Mouse (Mus musculus): Measurements from ENCODE around the gene Fam198a. TPM values are rescaled to one million over a fixed set of nuclear protein-coding genes. Genes with fewer than 3 reads are reported as not detected.
A peak's percentile ranks its signal among the peaks of the same experiment; 100 is the strongest.

Fam198a gene
- polyA plus RNA-seq (2012; rRNA removed), result 1.0 and 1.6 TPM in 2 replicates

DNA sequence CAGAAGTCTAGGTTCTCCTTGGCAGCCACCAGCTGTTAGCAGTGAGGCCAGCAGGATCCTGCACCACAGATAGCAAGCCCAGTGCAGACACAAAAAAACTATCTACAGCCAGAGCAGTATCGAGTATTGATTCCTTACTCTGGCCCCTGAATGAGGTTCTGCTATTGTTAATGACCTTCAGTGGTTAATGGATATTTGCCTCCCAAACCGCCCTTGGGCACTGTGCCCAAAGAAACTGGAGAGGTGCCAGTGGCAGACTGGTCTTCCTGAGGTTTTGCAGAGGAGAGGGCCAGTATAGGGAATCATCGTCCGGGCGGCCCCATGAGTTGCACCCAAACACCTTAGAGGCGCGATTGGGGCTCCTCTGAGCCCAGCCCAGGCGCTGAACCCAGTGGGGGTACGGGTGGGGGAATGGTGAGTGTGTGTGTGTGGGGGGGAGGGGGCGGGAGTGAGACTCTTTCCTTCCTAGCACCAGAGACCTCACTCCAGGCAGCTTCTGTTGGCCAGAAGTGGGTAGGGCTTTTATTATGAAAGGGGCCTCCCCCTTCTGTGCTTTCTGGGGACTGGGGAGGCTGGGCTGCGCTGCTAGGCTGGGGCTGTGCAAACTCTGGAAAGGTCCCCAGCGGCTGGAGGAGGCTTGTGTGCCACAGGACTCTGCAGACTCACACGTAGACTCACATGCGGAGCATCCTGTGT lies at the start of gene Fam198a:
Fam198a (plus strand) TSS at position 571 of the 696 bp plus-strand sequence.
- DNase-seq (ENCODE audit: low read depth), result peak; percentile 91
- TF ChIP-seq POLR2A (IDR thresholded peaks at IDR 0.05; ENCODE audit: borderline replicate concordance, extremely low read depth, insufficient read depth, insufficient read length, poor library complexity, severe bottlenecking), result no peak
- no peak for TF ChIP-seq CTCF (IDR thresholded peaks at IDR 0.05; ENCODE audit: borderline replicate concordance, extremely low read depth, insufficient read depth, insufficient read length)

DNA sequence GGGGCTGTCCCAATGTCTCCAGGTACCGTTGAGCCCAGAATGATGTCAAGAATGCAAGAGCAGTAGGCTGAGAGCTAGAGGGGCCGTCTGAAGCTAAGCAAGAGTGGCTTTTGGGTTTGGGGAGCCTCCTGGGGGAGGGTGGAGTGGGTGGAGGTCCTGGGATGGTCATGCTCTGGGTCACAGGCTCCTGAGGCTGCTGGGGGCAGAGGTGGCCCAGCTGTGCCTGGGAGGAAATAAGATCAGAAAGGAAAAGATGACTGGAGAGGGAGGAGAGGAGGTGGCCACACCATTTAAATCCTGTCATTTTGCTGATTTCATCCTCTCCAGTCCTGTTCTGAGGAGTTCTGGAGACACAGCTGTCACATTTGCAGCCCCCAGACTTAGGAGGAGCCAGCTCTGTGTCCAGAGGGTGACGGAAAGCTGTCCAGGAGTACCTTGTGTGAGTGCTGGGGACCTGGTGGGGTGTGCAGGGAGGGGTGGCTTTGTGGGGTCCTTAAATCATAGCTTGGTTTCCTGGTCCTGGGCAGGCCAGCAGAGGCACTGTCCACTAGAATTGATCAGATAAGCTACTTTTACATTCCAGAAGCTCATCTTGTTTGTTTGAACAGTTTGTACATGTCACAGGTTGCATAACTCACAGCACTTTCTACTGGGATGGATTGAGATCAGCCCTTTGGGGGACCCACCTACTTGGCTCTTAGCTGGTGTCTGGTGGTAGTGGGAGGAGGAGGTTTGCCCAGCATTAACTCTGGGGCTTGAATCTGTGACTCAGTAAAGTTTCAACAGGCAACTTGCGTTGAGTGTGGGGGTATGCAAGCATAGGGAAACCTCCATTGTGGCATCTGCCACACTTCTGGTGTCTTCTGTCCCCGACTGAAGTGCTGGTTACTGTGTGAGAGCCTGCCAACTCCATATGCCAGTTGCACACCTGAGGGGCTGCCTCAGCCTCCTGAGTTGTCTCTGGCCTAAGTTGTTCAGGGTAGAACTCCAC lies 48.8 kb upstream of the Fam198a start:
- no peak for DNase-seq (ENCODE audit: low read depth)
- TF ChIP-seq CTCF (IDR thresholded peaks at IDR 0.05; ENCODE audit: borderline replicate concordance, extremely low read depth, insufficient read depth, insufficient read length), result no peak
- TF ChIP-seq POLR2A (IDR thresholded peaks at IDR 0.05; ENCODE audit: borderline replicate concordance, extremely low read depth, insufficient read depth, insufficient read length, poor library complexity, severe bottlenecking), result no peak

DNA sequence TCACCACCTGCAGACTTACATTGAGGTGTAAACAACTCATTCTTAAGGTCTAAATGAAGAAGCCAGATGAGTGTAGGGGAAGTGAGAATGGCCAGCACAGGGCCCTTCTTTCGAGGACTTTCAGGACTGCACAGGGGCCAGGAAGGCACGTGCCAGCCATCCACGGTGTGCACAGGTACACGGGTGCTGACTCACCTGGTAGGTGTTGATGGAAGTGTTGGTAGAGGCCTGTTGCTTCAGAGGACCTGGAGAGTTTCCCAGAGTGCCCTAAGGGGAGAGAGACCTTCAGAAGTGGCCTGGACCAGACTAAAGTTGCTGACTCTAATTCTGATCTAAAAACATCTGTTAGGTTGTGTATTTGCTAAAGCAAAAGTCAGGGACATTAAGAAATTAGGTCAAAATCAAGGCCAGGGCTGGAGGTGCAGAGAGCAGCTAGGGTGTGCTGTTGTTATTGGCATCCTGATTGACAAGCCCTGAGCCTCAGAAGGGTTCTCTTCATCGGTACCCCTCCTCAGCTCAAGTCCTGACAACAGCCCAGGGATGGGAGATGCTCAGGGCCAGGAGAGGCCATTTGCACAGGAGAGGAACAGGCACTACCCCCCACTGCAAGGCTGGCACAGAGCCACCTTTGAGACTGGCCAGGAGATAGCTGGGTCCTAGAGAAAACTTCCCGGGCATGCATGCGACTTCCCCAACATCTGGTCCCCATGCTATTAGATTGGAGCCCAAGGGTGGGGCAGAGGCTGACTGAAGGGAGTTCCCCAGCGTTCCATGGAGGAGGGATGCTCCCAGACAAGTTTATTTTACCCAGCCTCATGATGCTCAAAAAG lies 47.1 kb upstream of the Fam198a start:
- TF ChIP-seq CTCF (IDR thresholded peaks at IDR 0.05; ENCODE audit: borderline replicate concordance, extremely low read depth, insufficient read depth, insufficient read length), result no peak
- TF ChIP-seq POLR2A (IDR thresholded peaks at IDR 0.05; ENCODE audit: borderline replicate concordance, extremely low read depth, insufficient read depth, insufficient read length, poor library complexity, severe bottlenecking), result no peak
- DNase-seq (ENCODE audit: low read depth), result no peak

DNA sequence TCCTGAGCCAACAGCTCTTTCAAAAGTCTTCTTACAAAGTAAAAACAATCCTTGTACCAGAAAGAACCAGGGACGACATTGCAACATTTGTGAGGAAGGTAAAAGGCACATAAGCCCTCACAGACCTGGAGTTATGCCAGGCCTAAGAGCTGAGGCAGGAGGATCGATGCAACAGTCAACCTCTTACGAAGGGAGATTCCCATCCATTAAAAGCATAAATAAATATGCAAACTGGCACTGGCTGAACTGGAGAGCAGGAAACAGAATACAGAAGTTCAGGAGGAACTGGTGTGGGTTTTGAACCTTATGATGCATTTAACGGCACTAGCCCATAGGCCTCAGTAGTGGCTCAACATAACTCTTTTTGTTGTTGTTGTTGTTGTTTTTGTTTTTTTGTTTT lies 46.5 kb upstream of the Fam198a start:
- DNase-seq (ENCODE audit: low read depth), result no peak
- TF ChIP-seq CTCF (IDR thresholded peaks at IDR 0.05; ENCODE audit: borderline replicate concordance, extremely low read depth, insufficient read depth, insufficient read length) (no peak), POLR2A (IDR thresholded peaks at IDR 0.05; ENCODE audit: borderline replicate concordance, extremely low read depth, insufficient read depth, insufficient read length, poor library complexity, severe bottlenecking) (no peak)

DNA sequence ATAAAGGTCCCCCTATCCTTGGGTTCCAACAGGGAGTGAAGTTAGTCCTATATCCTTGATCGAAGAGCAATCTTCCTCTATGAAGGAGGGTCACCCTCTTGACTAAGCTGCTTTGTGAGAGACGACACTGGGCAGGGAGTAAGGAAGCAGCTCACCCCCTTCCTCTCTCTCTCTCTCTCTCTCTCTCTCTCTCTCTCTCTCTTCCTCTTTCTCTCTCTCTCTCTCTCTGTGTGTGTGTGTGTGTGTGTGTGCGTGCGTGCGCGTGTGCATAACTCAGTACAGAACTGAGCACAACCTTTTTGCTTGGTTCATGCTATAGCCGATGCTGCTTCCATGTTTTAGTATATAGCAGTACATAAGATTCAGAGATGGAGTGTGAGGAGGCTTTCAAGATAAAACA lies 45.8 kb upstream of the Fam198a start:
- DNase-seq (ENCODE audit: low read depth), result no peak
- TF ChIP-seq POLR2A (IDR thresholded peaks at IDR 0.05; ENCODE audit: borderline replicate concordance, extremely low read depth, insufficient read depth, insufficient read length, poor library complexity, severe bottlenecking) (no peak), CTCF (IDR thresholded peaks at IDR 0.05; ENCODE audit: borderline replicate concordance, extremely low read depth, insufficient read depth, insufficient read length) (no peak)

DNA sequence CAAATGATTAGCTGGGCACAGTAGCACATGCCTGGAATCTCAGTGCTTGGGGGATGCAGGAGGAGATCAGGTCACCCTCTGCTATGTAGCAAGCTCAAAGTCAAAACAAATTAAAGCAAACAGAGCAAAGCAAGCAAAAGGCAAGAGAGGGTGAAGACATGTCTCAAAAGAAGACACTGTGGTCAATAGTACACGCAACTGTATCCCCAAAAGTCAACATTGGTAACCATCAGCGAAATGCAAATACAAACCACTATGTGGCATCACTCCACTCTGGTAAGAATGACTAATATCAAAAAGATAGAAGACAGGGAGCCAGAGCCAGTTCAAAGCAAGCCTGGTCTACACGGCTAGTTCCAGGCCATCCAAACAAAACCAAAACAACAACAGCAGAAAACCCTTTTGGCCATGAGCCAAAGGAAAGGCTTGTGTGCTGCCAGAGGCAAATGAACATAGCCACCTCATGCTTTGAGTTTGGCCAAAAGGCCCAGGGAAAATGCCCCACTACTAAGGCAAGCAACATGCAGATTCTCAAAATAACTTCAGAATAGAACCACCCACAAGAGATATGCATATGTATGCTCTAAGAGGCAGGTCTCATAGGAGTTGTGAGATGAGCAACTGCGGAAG lies 45.1 kb upstream of the Fam198a start:
- peak; percentile 12 for DNase-seq (ENCODE audit: low read depth)

DNA sequence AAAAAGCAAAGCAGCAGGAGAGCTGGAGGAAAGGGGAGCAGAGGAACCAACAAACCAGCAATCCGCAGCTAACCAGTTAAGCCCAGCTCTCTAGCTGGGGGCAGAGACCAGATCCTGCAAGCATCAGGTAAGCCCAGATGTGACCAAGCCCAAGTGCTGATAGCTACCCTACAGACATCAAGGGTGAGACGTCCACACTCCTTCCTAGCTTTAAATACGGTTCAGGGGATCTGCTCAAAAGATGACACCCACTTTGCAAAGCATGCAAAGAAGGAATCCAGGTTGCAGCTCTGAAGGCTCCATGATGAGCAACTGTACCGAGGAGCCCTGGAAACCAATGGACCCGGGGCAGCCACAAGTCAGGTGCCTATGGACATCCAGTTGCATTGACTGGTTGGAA lies 44.3 kb upstream of the Fam198a start:
- TF ChIP-seq POLR2A (IDR thresholded peaks at IDR 0.05; ENCODE audit: borderline replicate concordance, extremely low read depth, insufficient read depth, insufficient read length, poor library complexity, severe bottlenecking) (no peak), CTCF (IDR thresholded peaks at IDR 0.05; ENCODE audit: borderline replicate concordance, extremely low read depth, insufficient read depth, insufficient read length) (no peak)
- no peak for DNase-seq (ENCODE audit: low read depth)

More for the DNA sequence above, 45.1 kb upstream of the Fam198a start:
- TF ChIP-seq POLR2A (IDR thresholded peaks at IDR 0.05; ENCODE audit: borderline replicate concordance, extremely low read depth, insufficient read depth, insufficient read length, poor library complexity, severe bottlenecking), result no peak
- TF ChIP-seq CTCF (IDR thresholded peaks at IDR 0.05; ENCODE audit: borderline replicate concordance, extremely low read depth, insufficient read depth, insufficient read length), result no peak

DNA sequence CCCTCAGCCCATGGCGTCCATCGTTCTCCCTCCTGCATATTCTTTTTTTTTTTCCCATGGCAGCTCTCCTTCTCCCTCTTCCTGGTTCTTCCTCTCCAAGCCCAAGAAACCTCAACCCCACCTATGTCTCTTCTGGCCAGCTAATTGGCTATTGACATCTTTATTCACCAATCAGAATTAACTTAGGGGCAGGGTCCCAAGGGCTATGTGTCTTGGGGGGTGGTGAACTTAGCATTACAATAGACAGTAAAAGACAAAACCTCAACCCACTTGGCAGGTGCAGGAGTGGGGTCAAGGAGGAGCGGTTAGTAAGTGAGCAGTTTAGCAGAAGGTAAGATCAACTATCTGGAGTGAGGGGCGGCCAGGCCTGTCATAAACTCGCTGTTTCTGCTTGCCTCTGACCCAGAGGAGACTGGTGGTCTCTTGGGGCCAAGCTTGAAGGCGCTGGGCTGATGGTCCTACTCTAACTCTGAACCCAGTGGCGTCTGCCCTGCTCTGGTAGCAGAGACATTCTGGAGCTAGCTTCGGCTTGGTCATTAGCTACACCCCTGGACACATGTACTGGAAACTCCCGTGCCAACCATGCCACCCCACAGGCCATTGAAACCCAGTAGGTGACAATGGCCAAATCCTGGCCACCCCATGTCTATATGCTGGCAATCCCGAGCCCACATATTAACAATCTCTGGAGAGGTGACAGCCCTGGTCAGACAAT lies 43.3 kb upstream of the Fam198a start:
- DNase-seq (ENCODE audit: low read depth), result no peak
- no peak for TF ChIP-seq POLR2A (IDR thresholded peaks at IDR 0.05; ENCODE audit: borderline replicate concordance, extremely low read depth, insufficient read depth, insufficient read length, poor library complexity, severe bottlenecking)
- no peak for TF ChIP-seq CTCF (IDR thresholded peaks at IDR 0.05; ENCODE audit: borderline replicate concordance, extremely low read depth, insufficient read depth, insufficient read length)

DNA sequence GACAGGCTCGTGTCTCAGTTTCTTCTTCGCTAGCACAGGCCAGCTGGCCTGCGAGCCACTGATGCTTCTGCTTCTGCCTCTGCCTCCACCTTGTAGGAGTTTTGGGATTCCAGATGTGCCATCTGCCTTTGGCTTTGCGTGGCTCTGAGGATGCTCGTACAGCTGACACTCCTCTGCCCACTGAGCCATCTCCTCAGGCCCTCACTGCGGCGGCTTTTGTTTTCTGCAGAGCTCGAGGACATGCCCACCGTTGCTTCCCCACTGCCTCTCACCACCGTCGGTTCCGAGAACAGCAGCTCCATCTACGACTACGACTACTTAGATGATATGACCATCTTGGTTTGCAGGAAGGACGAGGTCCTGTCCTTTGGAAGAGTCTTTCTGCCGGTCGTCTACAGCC lies 42.5 kb upstream of the Fam198a start:
- DNase-seq (ENCODE audit: low read depth), result no peak
- TF ChIP-seq POLR2A (IDR thresholded peaks at IDR 0.05; ENCODE audit: borderline replicate concordance, extremely low read depth, insufficient read depth, insufficient read length, poor library complexity, severe bottlenecking), result no peak
- no peak for TF ChIP-seq CTCF (IDR thresholded peaks at IDR 0.05; ENCODE audit: borderline replicate concordance, extremely low read depth, insufficient read depth, insufficient read length)

DNA sequence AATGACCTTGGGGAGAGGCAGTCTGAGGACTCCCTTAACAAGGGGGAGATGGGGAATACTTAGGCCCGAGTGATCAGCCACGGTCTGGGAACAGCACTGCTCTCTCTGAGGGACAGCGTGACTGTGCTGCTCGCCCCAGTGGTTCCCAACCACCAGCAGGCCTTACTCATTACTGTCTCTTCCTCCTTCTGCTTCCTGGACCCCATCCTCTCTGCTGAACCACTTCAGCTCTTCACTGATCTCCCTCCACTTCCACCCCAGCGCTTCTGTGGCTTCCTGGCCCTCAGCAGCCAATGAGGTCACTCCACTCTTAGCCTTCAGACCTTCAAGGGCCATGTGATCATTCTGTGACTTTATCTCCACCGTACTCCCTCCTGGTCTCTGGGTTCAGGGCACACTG lies 41.2 kb upstream of the Fam198a start:
- no peak for DNase-seq (ENCODE audit: low read depth)

More for the DNA sequence above, 41.2 kb upstream of the Fam198a start:
- TF ChIP-seq POLR2A (IDR thresholded peaks at IDR 0.05; ENCODE audit: borderline replicate concordance, extremely low read depth, insufficient read depth, insufficient read length, poor library complexity, severe bottlenecking) (no peak), CTCF (IDR thresholded peaks at IDR 0.05; ENCODE audit: borderline replicate concordance, extremely low read depth, insufficient read depth, insufficient read length) (no peak)

All from brain, embryonic 14.5 days (tissue).